Mouse (Mus musculus) heart, embryonic 15.5 days (tissue): ENCODE results near the gene Mrps17. TPM values are rescaled to one million over a fixed set of nuclear protein-coding genes. Genes with fewer than 3 reads are reported as not detected.

Experiments
- ATAC-seq: fragments of 200-750 bp; cut with Nextera tagmentation; replicated peaks from 2 replicates; pipeline ENCODE4 v1.8.0; 2017; ENCODE audit warnings: low read depth, moderate TSS enrichment; ENCODE audit not compliant: insufficient number of reproducible peaks, insufficient read depth, low FRiP score
- H3K27ac ChIP-seq: fragments of 300-500 bp; sonication (generic); 2 replicates; pipeline ENCODE4 v1.5.1; 2015; ENCODE audit warnings: mild to moderate bottlenecking, inconsistent platforms
- H3K27me3 ChIP-seq: fragments of 300-500 bp; sonication (generic); 2 replicates; pipeline ENCODE4 v1.6.1; 2015; ENCODE audit warnings: inconsistent platforms
- H3K36me3 ChIP-seq: fragments of 300-500 bp; sonication (generic); 2 replicates; pipeline ENCODE4 v1.6.1; 2015; ENCODE audit warnings: mild to moderate bottlenecking, inconsistent platforms
- H3K4me1 ChIP-seq: fragments of 300-500 bp; sonication (generic); replicated peaks from 2 replicates; pipeline ENCODE4 v1.6.1; 2015; ENCODE audit warnings: inconsistent platforms
- H3K4me2 ChIP-seq: fragments of 300-500 bp; sonication (generic); 2 replicates; pipeline ENCODE4 v1.6.1; 2015; ENCODE audit warnings: inconsistent platforms, mild to moderate bottlenecking, moderate library complexity
- H3K4me3 ChIP-seq: fragments of 300-500 bp; sonication (generic); 2 replicates; pipeline ENCODE4 v1.5.1; 2015; ENCODE audit warnings: mild to moderate bottlenecking, inconsistent platforms
- H3K9ac ChIP-seq: fragments of 300-500 bp; sonication (generic); 2 replicates; pipeline ENCODE4 v1.6.1; 2015; ENCODE audit warnings: mild to moderate bottlenecking, inconsistent platforms
- H3K9me3 ChIP-seq: fragments of 300-500 bp; sonication (generic); replicated peaks from 2 replicates; pipeline ENCODE4 v1.6.1; 2016; ENCODE audit warnings: inconsistent platforms
- WGBS: fragments of 180-500 bp; shearing (Covaris S2); methylation state at CpG from one replicate; pipeline ENCODE4 v1.1.7; 2015; ENCODE audit warnings: mixed read lengths; 5-methylcytosine and 5-hydroxymethylcytosine counted together
- polyA plus RNA-seq: library from polyadenylated mRNA; unstranded; fragments of >200 nt; fragmentation: Nextera tagmentation; extraction: Ambion mirVana; gene quantifications from 2 replicates; pipeline ENCODE4 v1.2.1, GENCODE M21; 2015

Mrps17 gene
- polyA plus RNA-seq, 1 experiment from 2014 or later, result 157 TPM

- Histone ChIP-seq H3K4me3 (no peak within 1 kb of the TSS), H3K27me3 (no peaks in the 10 kb centered on the region), H3K4me1 (no peaks in the 10 kb centered on the region), H3K9ac (no peak within 1 kb of the TSS), H3K36me3 (no peaks in the 10 kb centered on the region), H3K27ac (no peak within 1 kb of the TSS), H3K9me3 (no peaks in the 10 kb centered on the region), H3K4me2 (no peak within 1 kb of the TSS)
- ATAC-seq, result no peak
- 57% methylated on average over 2 of the region's 2 CpGs for WGBS
Observed at GRCm38 (mm10) chr5:129708412-129708811, 6.9 kb upstream of the Mrps17 start, which contains the start of gene Sept14. Gene Sept14 (minus strand): TSS chr5:129708512.

GRCm38 (mm10) chr5:129717016-129717415 is 1.7 kb downstream of the Mrps17 start:
- Histone ChIP-seq H3K4me2 (no peak overlapping the region), H3K4me3 (no peak overlapping the region), H3K9me3 (no peaks in the 10 kb centered on the region), H3K4me1 (peaks cover 8% of the 10 kb centered on the region), H3K36me3 (peaks cover 34% of the 10 kb centered on the region), H3K27me3 (no peaks in the 10 kb centered on the region), H3K9ac (no peak overlapping the region), H3K27ac (no peak overlapping the region)
- WGBS, result 76% methylated on average over 9 of the region's 9 CpGs
- no peak for ATAC-seq

- WGBS, result 85% methylated on average over 3 of the region's 3 CpGs
- H3K27ac ChIP-seq, result no peak overlapping the region
Observed at GRCm38 (mm10) chr5:129720176-129720575, 4.9 kb downstream of the Mrps17 start.

GRCm38 (mm10) chr5:129724268-129724667 is 9.0 kb downstream of the Mrps17 start:
- peaks cover 10% of the 10 kb centered on the region for H3K36me3 ChIP-seq
- peak overlapping the region; percentile 86 for H3K9ac ChIP-seq
- peak overlapping the region; percentile 68 for H3K4me3 ChIP-seq
- 45% methylated on average over 4 of the region's 4 CpGs for WGBS
- ATAC-seq, result no peak
- peak overlapping the region; percentile 98 for H3K27ac ChIP-seq
- no peaks in the 10 kb centered on the region for H3K9me3 ChIP-seq
- no peaks in the 10 kb centered on the region for H3K27me3 ChIP-seq
- H3K4me2 ChIP-seq, result peak overlapping the region; percentile 60
- H3K4me1 ChIP-seq, result peaks cover 28% of the 10 kb centered on the region

More at GRCm38 (mm10) chr5:129720176-129720575, 4.9 kb downstream of the Mrps17 start:
- no peaks in the 10 kb centered on the region for H3K27me3 ChIP-seq
- H3K9ac ChIP-seq, result no peak overlapping the region
- H3K36me3 ChIP-seq, result peaks cover 34% of the 10 kb centered on the region
- peaks cover 10% of the 10 kb centered on the region for H3K4me1 ChIP-seq
- H3K4me3 ChIP-seq, result no peak overlapping the region
- H3K4me2 ChIP-seq, result no peak overlapping the region
- H3K9me3 ChIP-seq, result no peaks in the 10 kb centered on the region
- no peak for ATAC-seq

GRCm38 (mm10) chr5:129724834-129725773 is 9.8 kb downstream of the Mrps17 start, which contains the start of gene Nipsnap2:
Gene Nipsnap2 (plus strand): TSS chr5:129725063.
- peak; percentile 92 for ATAC-seq
- WGBS, result under 1% methylated on average over 78 of the region's 93 CpGs
- Histone ChIP-seq H3K4me1 (peaks cover 36% of the 10 kb centered on the region), H3K9me3 (no peaks in the 10 kb centered on the region), H3K27me3 (no peaks in the 10 kb centered on the region), H3K9ac (peak within 1 kb of the TSS; percentile 86), H3K4me2 (peak within 1 kb of the TSS; percentile 60), H3K36me3 (peaks cover 2% of the 10 kb centered on the region; the same call in 1 of the 2 replicates), H3K27ac (peak within 1 kb of the TSS; percentile 98), H3K4me3 (peak within 1 kb of the TSS; percentile 68)

GRCm38 (mm10) chr5:129725774-129726392 is 10.6 kb downstream of the Mrps17 start:
- Histone ChIP-seq H3K4me3 (peak overlapping the region; percentile 68), H3K36me3 (no peaks in the 10 kb centered on the region), H3K27me3 (no peaks in the 10 kb centered on the region), H3K4me1 (peaks cover 43% of the 10 kb centered on the region), H3K9ac (peak overlapping the region; percentile 86), H3K9me3 (no peaks in the 10 kb centered on the region), H3K27ac (peak overlapping the region; percentile 98), H3K4me2 (peak overlapping the region; percentile 60)
- WGBS, result 10% methylated on average over 7 of the region's 7 CpGs
- ATAC-seq, result no peak

GRCm38 (mm10) chr5:129726784-129727183 is 11.5 kb downstream of the Mrps17 start:
- Histone ChIP-seq H3K4me2 (peak overlapping the region; percentile 60), H3K27me3 (no peaks in the 10 kb centered on the region), H3K36me3 (no peaks in the 10 kb centered on the region), H3K4me3 (peak overlapping the region; percentile 68), H3K27ac (0 out of 2 replicates have a peak overlapping the region, but pooled peaks have one; percentile 13), H3K9me3 (no peaks in the 10 kb centered on the region), H3K9ac (no peak overlapping the region), H3K4me1 (peaks cover 43% of the 10 kb centered on the region)
- no peak for ATAC-seq
- 79% methylated on average over 3 of the region's 3 CpGs for WGBS

GRCm38 (mm10) chr5:129729286-129729685 is 14.0 kb downstream of the Mrps17 start:
- Histone ChIP-seq H3K4me3 (peak overlapping the region; percentile 12; the same call in 1 of the 2 replicates), H3K27me3 (no peaks in the 10 kb centered on the region), H3K4me1 (peaks cover 41% of the 10 kb centered on the region), H3K9ac (peak overlapping the region; percentile 28; the same call in 1 of the 2 replicates), H3K9me3 (no peaks in the 10 kb centered on the region), H3K4me2 (peak overlapping the region; percentile 51), H3K27ac (peak overlapping the region; percentile 92), H3K36me3 (no peaks in the 10 kb centered on the region)
- WGBS, result 18% methylated on average over 11 of the region's 11 CpGs
- peak; percentile 25; the same call in 1 of the 2 replicates for ATAC-seq

GRCm38 (mm10) chr5:129730344-129730743 is 15.0 kb downstream of the Mrps17 start:
- Histone ChIP-seq H3K27me3 (no peaks in the 10 kb centered on the region), H3K9me3 (no peaks in the 10 kb centered on the region), H3K36me3 (no peaks in the 10 kb centered on the region), H3K4me1 (peaks cover 44% of the 10 kb centered on the region), H3K4me3 (no peak overlapping the region), H3K9ac (peak overlapping the region; percentile 28; the same call in 1 of the 2 replicates), H3K27ac (peak overlapping the region; percentile 92), H3K4me2 (peak overlapping the region; percentile 51)
- ATAC-seq, result peak; percentile 65
- 25% methylated on average over 11 of the region's 11 CpGs for WGBS

GRCm38 (mm10) chr5:129731021-129731420 is 15.7 kb downstream of the Mrps17 start:
- Histone ChIP-seq H3K9me3 (no peaks in the 10 kb centered on the region), H3K36me3 (no peaks in the 10 kb centered on the region), H3K4me1 (peaks cover 44% of the 10 kb centered on the region), H3K4me3 (no peak overlapping the region), H3K27ac (peak overlapping the region; percentile 92), H3K9ac (no peak overlapping the region), H3K4me2 (peak overlapping the region; percentile 8), H3K27me3 (no peaks in the 10 kb centered on the region)
- 32% methylated on average over 5 of the region's 5 CpGs for WGBS
- peak; percentile 59 for ATAC-seq

- Histone ChIP-seq H3K9me3 (no peaks in the 10 kb centered on the region), H3K27me3 (no peaks in the 10 kb centered on the region), H3K4me1 (peaks cover 13% of the 10 kb centered on the region; the same call in 1 of the 2 replicates), H3K4me2 (no peak overlapping the region), H3K36me3 (peaks cover 56% of the 10 kb centered on the region), H3K9ac (no peak overlapping the region), H3K4me3 (no peak overlapping the region), H3K27ac (no peak overlapping the region)
- 94% methylated on average over 1 of the region's 1 CpGs for WGBS
- no peak for ATAC-seq
Observed at GRCm38 (mm10) chr5:129740976-129741375, 25.7 kb downstream of the Mrps17 start.
